Mouse (Mus musculus): ENCODE data around the gene Nedd9.

The Nedd9 gene

GRCm38 (mm10) chr13:41343887-41344266 lies 143.3 kb downstream of the Nedd9 start:
- in situ Hi-C loops (cut with MseI, MboI): no loop called here

GRCm38 (mm10) chr13:41343163-41343886 lies 143.8 kb downstream of the Nedd9 start:
- in situ Hi-C loops (cut with MseI, MboI): no loop called here

GRCm38 (mm10) chr13:41341422-41341821 lies 145.7 kb downstream of the Nedd9 start:
- in situ Hi-C loops (cut with MseI, MboI): no loop called here

- in situ Hi-C loops (cut with MseI, MboI): no loop called here
Measured at GRCm38 (mm10) chr13:41339653-41340351, 147.4 kb downstream of the Nedd9 start.

- in situ Hi-C loops (cut with MseI, MboI): no loop called here
Measured at GRCm38 (mm10) chr13:41339195-41339594, 148.0 kb downstream of the Nedd9 start.

GRCm38 (mm10) chr13:41337407-41337806 lies 149.8 kb downstream of the Nedd9 start:
- in situ Hi-C loops (cut with MseI, MboI): no loop called here

- in situ Hi-C loops (cut with MseI, MboI): no loop called here
Measured at GRCm38 (mm10) chr13:41336260-41336659, 150.9 kb downstream of the Nedd9 start.

GRCm38 (mm10) chr13:41335767-41336166 lies 151.4 kb downstream of the Nedd9 start:
- in situ Hi-C loops (cut with MseI, MboI): no loop called here

GRCm38 (mm10) chr13:41334641-41335000 lies 152.5 kb downstream of the Nedd9 start:
- in situ Hi-C loops (cut with MseI, MboI): no loop called here

GRCm38 (mm10) chr13:41333889-41334640 lies 153.1 kb downstream of the Nedd9 start:
- in situ Hi-C loops (cut with MseI, MboI): no loop called here

GRCm38 (mm10) chr13:41331671-41332340 lies 155.4 kb downstream of the Nedd9 start:
- in situ Hi-C loops (cut with MseI, MboI): no loop called here

GRCm38 (mm10) chr13:41330589-41331345 lies 156.4 kb downstream of the Nedd9 start:
- in situ Hi-C loops (cut with MseI, MboI): no loop called here

GRCm38 (mm10) chr13:41330051-41330450 lies 157.1 kb downstream of the Nedd9 start:
- in situ Hi-C loops (cut with MseI, MboI): no loop called here

- in situ Hi-C loops (cut with MseI, MboI): no loop called here
Measured at GRCm38 (mm10) chr13:41328481-41328880, 158.7 kb downstream of the Nedd9 start.

GRCm38 (mm10) chr13:41327546-41327945 lies 159.6 kb downstream of the Nedd9 start:
- in situ Hi-C loops (cut with MseI, MboI): no loop called here

- in situ Hi-C loops (cut with MseI, MboI): no loop called here
Measured at GRCm38 (mm10) chr13:41326134-41326533, 161.0 kb downstream of the Nedd9 start.

- in situ Hi-C loops (cut with MseI, MboI): no loop called here
Measured at GRCm38 (mm10) chr13:41325346-41325745, 161.8 kb downstream of the Nedd9 start.

- in situ Hi-C loops (cut with MseI, MboI): no loop called here
Measured at GRCm38 (mm10) chr13:41324631-41325030, 162.5 kb downstream of the Nedd9 start.

- in situ Hi-C loops (cut with MseI, MboI): no loop called here
Measured at GRCm38 (mm10) chr13:41321433-41321832, 165.7 kb downstream of the Nedd9 start.

GRCm38 (mm10) chr13:41320749-41321148 lies 166.4 kb downstream of the Nedd9 start:
- in situ Hi-C loops (cut with MseI, MboI): no loop called here

- in situ Hi-C loops (cut with MseI, MboI): no loop called here
Measured at GRCm38 (mm10) chr13:41302716-41303115, 184.4 kb downstream of the Nedd9 start.

All from mouse trophoblast stem cell (cell line).